In genomic region chr10:81305663-81306062, GRCm38 (mm10) we compare ENCODE assay signal across 17 mouse cellular contexts. TPM values are rescaled to one million over a fixed set of nuclear protein-coding genes. Genes with fewer than 3 reads are reported as not detected.
"Had no signal": no experiment of that assay in that cellular context is flagged by ENCODE, and none has a peak within 500 bp of the region (broad histone marks: within the 10 kb centered on the region; RNA-seq: fewer than 3 reads in every experiment).

No protein-coding gene starts in this region.

- H3K9ac ChIP-seq: limb, embryonic 12.5 days; liver, embryonic 13.5 days; liver, postnatal 0 days; lung, embryonic 15.5 days had no signal

- DNase-seq: kidney, adult 9 months; kidney, postnatal 10 days; kidney, postnatal 4 days; liver; liver, embryonic 13.5 days; liver, postnatal 0 days; lung, postnatal 14 days; right cerebral cortex, postnatal 14 days; thymus, adult 2 months; thymus, postnatal 36 days had no signal

- H3K27me3 ChIP-seq: limb, embryonic 12.5 days; liver, embryonic 13.5 days; lung, embryonic 15.5 days; megakaryocyte, embryonic 14.5 days had no signal

- ATAC-seq: liver, postnatal 0 days had no signal

- H3K4me2 ChIP-seq: limb, embryonic 12.5 days; liver, embryonic 13.5 days; lung, embryonic 15.5 days; midbrain, embryonic 11.5 days had no signal

- H3K9me3 ChIP-seq: limb, embryonic 12.5 days; liver, embryonic 13.5 days; lung, embryonic 15.5 days; megakaryocyte, embryonic 14.5 days had no signal

- H3K27ac ChIP-seq: limb, embryonic 12.5 days; liver, embryonic 13.5 days; lung, embryonic 15.5 days; macrophage; stomach, postnatal 0 days had no signal

- H3K4me3 ChIP-seq: limb, embryonic 12.5 days; liver, embryonic 13.5 days; lung, embryonic 15.5 days; megakaryocyte, embryonic 14.5 days had no signal

RNA-seq across cellular contexts. Expression of gene Tbxa2r, which starts 22.9 kb away (rescaled TPM):
- polyA plus RNA-seq: macrophage had no signal

RNA-seq across cellular contexts. Expression of gene Gipc3, which starts 37.4 kb away (rescaled TPM):
- polyA plus RNA-seq: liver, embryonic 13.5 days; macrophage; midbrain, postnatal 0 days had no signal
